Mouse (Mus musculus): ENCODE measurements around the gene Tmem63c. TPM values are rescaled to one million over a fixed set of nuclear protein-coding genes. Genes with fewer than 3 reads are reported as not detected.

Tmem63c gene
- polyA plus RNA-seq, 1 experiment from 2014 or later, result 7.0 TPM

GRCm38 (mm10) chr12:86988227-86988626 lies 32.9 kb upstream of the Tmem63c start:
- 56% methylated on average over 16 of the region's 16 CpGs for WGBS
- Histone ChIP-seq H3K4me2 (replicated peaks) (no peak overlapping the region), H3K27ac (replicated peaks) (no peak overlapping the region), H3K9me3 (no peaks in the 10 kb centered on the region), H3K4me3 (no peak overlapping the region), H3K36me3 (no peaks in the 10 kb centered on the region), H3K4me1 (peaks cover 33% of the 10 kb centered on the region), H3K27me3 (peaks cover 30% of the 10 kb centered on the region), H3K9ac (replicated peaks) (no peak overlapping the region)
- no peak for ATAC-seq (replicated peaks)

- WGBS, result 3% methylated on average over 15 of the region's 15 CpGs
- Histone ChIP-seq H3K4me2 (replicated peaks) (peak overlapping the region; percentile 89), H3K9ac (replicated peaks) (no peak overlapping the region), H3K27me3 (peaks cover 23% of the 10 kb centered on the region), H3K27ac (replicated peaks) (no peak overlapping the region), H3K4me1 (peaks cover 23% of the 10 kb centered on the region), H3K4me3 (peak overlapping the region; percentile 51), H3K9me3 (no peaks in the 10 kb centered on the region), H3K36me3 (no peaks in the 10 kb centered on the region)
- ATAC-seq (replicated peaks), result peak; percentile 60
Measured at GRCm38 (mm10) chr12:86989378-86989777, 31.8 kb upstream of the Tmem63c start.

- Histone ChIP-seq H3K27me3 (peaks cover 20% of the 10 kb centered on the region), H3K4me3 (peak within 1 kb of the TSS; percentile 51), H3K4me2 (replicated peaks) (peak within 1 kb of the TSS; percentile 89), H3K9ac (replicated peaks) (peak within 1 kb of the TSS; percentile 55), H3K36me3 (no peaks in the 10 kb centered on the region), H3K4me1 (peaks cover 23% of the 10 kb centered on the region), H3K9me3 (no peaks in the 10 kb centered on the region), H3K27ac (replicated peaks) (peak within 1 kb of the TSS; percentile 41; the same call in 1 of the 2 replicates)
- 2% methylated on average over 63 of the region's 68 CpGs for WGBS
- ATAC-seq (replicated peaks), result peak; percentile 86
Measured at GRCm38 (mm10) chr12:86989890-86990754, 31.0 kb upstream of the Tmem63c start, which contains the start of gene Zdhhc22. Gene Zdhhc22 (minus strand): TSS chr12:86990430.

- H3K27ac ChIP-seq (replicated peaks), result no peak overlapping the region
- H3K4me1 ChIP-seq, result peaks cover 23% of the 10 kb centered on the region
- ATAC-seq (replicated peaks), result no peak
- H3K9ac ChIP-seq (replicated peaks), result peak overlapping the region; percentile 55; the same call in 1 of the 2 replicates
- H3K4me3 ChIP-seq, result peak overlapping the region; percentile 51
- peaks cover 20% of the 10 kb centered on the region for H3K27me3 ChIP-seq
- H3K36me3 ChIP-seq, result no peaks in the 10 kb centered on the region
- 44% methylated on average over 2 of the region's 2 CpGs for WGBS
- H3K4me2 ChIP-seq (replicated peaks), result peak overlapping the region; percentile 89
- no peaks in the 10 kb centered on the region for H3K9me3 ChIP-seq
Measured at GRCm38 (mm10) chr12:86990755-86991110, 30.4 kb upstream of the Tmem63c start.

GRCm38 (mm10) chr12:86994166-86994565 lies 27.0 kb upstream of the Tmem63c start:
- Histone ChIP-seq H3K9me3 (no peaks in the 10 kb centered on the region), H3K4me3 (no peak overlapping the region), H3K9ac (replicated peaks) (no peak overlapping the region), H3K4me2 (replicated peaks) (no peak overlapping the region), H3K27ac (replicated peaks) (no peak overlapping the region), H3K4me1 (peaks cover 16% of the 10 kb centered on the region), H3K27me3 (peaks cover 4% of the 10 kb centered on the region; the same call in 1 of the 2 replicates), H3K36me3 (no peaks in the 10 kb centered on the region)
- WGBS, result 39% methylated on average over 4 of the region's 4 CpGs
- ATAC-seq (replicated peaks), result no peak

- no peak for ATAC-seq (replicated peaks)
- no peak overlapping the region for H3K4me2 ChIP-seq (replicated peaks)
- no peaks in the 10 kb centered on the region for H3K36me3 ChIP-seq
- no peak overlapping the region for H3K27ac ChIP-seq (replicated peaks)
- no peak overlapping the region for H3K9ac ChIP-seq (replicated peaks)
- H3K27me3 ChIP-seq, result peaks cover 4% of the 10 kb centered on the region; the same call in 1 of the 2 replicates
- no peaks in the 10 kb centered on the region for H3K9me3 ChIP-seq
- WGBS, result 42% methylated on average over 3 of the region's 3 CpGs
- peaks cover 10% of the 10 kb centered on the region for H3K4me1 ChIP-seq
- no peak overlapping the region for H3K4me3 ChIP-seq
Measured at GRCm38 (mm10) chr12:86994776-86995175, 26.4 kb upstream of the Tmem63c start.

GRCm38 (mm10) chr12:86995931-86996330 lies 25.2 kb upstream of the Tmem63c start:
- no peak overlapping the region for H3K4me2 ChIP-seq (replicated peaks)
- WGBS, result 86% methylated on average over 6 of the region's 6 CpGs
- H3K36me3 ChIP-seq, result no peaks in the 10 kb centered on the region
- no peak overlapping the region for H3K27ac ChIP-seq (replicated peaks)
- H3K9me3 ChIP-seq, result no peaks in the 10 kb centered on the region
- ATAC-seq (replicated peaks), result no peak
- H3K27me3 ChIP-seq, result peaks cover 4% of the 10 kb centered on the region; the same call in 1 of the 2 replicates
- peaks cover 7% of the 10 kb centered on the region for H3K4me1 ChIP-seq
- H3K9ac ChIP-seq (replicated peaks), result no peak overlapping the region
- H3K4me3 ChIP-seq, result no peak overlapping the region

- no peak overlapping the region for H3K4me2 ChIP-seq (replicated peaks)
- H3K36me3 ChIP-seq, result no peaks in the 10 kb centered on the region
- H3K27me3 ChIP-seq, result no peaks in the 10 kb centered on the region
- 89% methylated on average over 4 of the region's 4 CpGs for WGBS
- no peak overlapping the region for H3K9ac ChIP-seq (replicated peaks)
- ATAC-seq (replicated peaks), result no peak
- H3K27ac ChIP-seq (replicated peaks), result no peak overlapping the region
- no peak overlapping the region for H3K4me3 ChIP-seq
- H3K9me3 ChIP-seq, result no peaks in the 10 kb centered on the region
- peaks cover 7% of the 10 kb centered on the region for H3K4me1 ChIP-seq
Measured at GRCm38 (mm10) chr12:86998699-86999098, 22.4 kb upstream of the Tmem63c start.

GRCm38 (mm10) chr12:86999283-86999820 lies 21.8 kb upstream of the Tmem63c start:
- Histone ChIP-seq H3K27ac (replicated peaks) (no peak overlapping the region), H3K9ac (replicated peaks) (no peak overlapping the region), H3K4me3 (no peak overlapping the region), H3K4me2 (replicated peaks) (no peak overlapping the region), H3K9me3 (no peaks in the 10 kb centered on the region), H3K27me3 (no peaks in the 10 kb centered on the region), H3K4me1 (peaks cover 7% of the 10 kb centered on the region), H3K36me3 (no peaks in the 10 kb centered on the region)
- ATAC-seq (replicated peaks), result no peak
- WGBS, result 76% methylated on average over 10 of the region's 10 CpGs

GRCm38 (mm10) chr12:87000151-87000839 lies 20.8 kb upstream of the Tmem63c start:
- peak; percentile 55; the same call in 1 of the 2 replicates for ATAC-seq (replicated peaks)
- Histone ChIP-seq H3K27me3 (no peaks in the 10 kb centered on the region), H3K36me3 (no peaks in the 10 kb centered on the region), H3K9ac (replicated peaks) (no peak overlapping the region), H3K4me2 (replicated peaks) (no peak overlapping the region), H3K4me1 (peaks cover 7% of the 10 kb centered on the region), H3K9me3 (no peaks in the 10 kb centered on the region), H3K4me3 (no peak overlapping the region), H3K27ac (replicated peaks) (no peak overlapping the region)
- WGBS, result 47% methylated on average over 5 of the region's 5 CpGs

GRCm38 (mm10) chr12:87000840-87001176 lies 20.3 kb upstream of the Tmem63c start:
- no peaks in the 10 kb centered on the region for H3K27me3 ChIP-seq

GRCm38 (mm10) chr12:87002209-87002608 lies 18.9 kb upstream of the Tmem63c start:
- no peak overlapping the region for H3K27ac ChIP-seq (replicated peaks)
- H3K36me3 ChIP-seq, result no peaks in the 10 kb centered on the region
- H3K4me2 ChIP-seq (replicated peaks), result no peak overlapping the region
- 55% methylated on average over 7 of the region's 7 CpGs for WGBS
- H3K9ac ChIP-seq (replicated peaks), result no peak overlapping the region
- no peaks in the 10 kb centered on the region for H3K9me3 ChIP-seq
- H3K4me1 ChIP-seq, result peaks cover 7% of the 10 kb centered on the region
- no peaks in the 10 kb centered on the region for H3K27me3 ChIP-seq
- no peak for ATAC-seq (replicated peaks)
- H3K4me3 ChIP-seq, result no peak overlapping the region

More at GRCm38 (mm10) chr12:87000840-87001176, 20.3 kb upstream of the Tmem63c start:
- 31% methylated on average over 6 of the region's 6 CpGs for WGBS
- Histone ChIP-seq H3K4me3 (no peak overlapping the region), H3K36me3 (no peaks in the 10 kb centered on the region), H3K27ac (replicated peaks) (no peak overlapping the region), H3K9me3 (no peaks in the 10 kb centered on the region), H3K4me1 (peaks cover 7% of the 10 kb centered on the region), H3K4me2 (replicated peaks) (no peak overlapping the region), H3K9ac (replicated peaks) (no peak overlapping the region)
- peak; percentile 46 for ATAC-seq (replicated peaks)

Data from forebrain, embryonic 15.5 days (tissue).